In genomic region chr1:135729821-135730220, GRCm38 (mm10) we compare ENCODE assay signal across 9 mouse cellular contexts. TPM values are rescaled to one million over a fixed set of nuclear protein-coding genes. Genes with fewer than 3 reads are reported as not detected.
DNase-seq lines count a peak whose midpoint lies in the region; ATAC-seq and TF ChIP-seq lines count a peak whose summit lies in the region.
"Had no signal": no experiment of that assay in that cellular context is flagged by ENCODE, and none has a peak within 500 bp of the region (broad histone marks: within the 10 kb centered on the region; RNA-seq: fewer than 3 reads in every experiment).

No protein-coding gene starts in this region.

- H3ac ChIP-seq in myocyte (ENCODE audit: control insufficient read depth, insufficient read length), result peak overlapping the region; percentile 48

- ATAC-seq in embryonic facial prominence, embryonic 12.5 days (ENCODE audit: insufficient number of reproducible peaks, insufficient read depth, low FRiP score, low TSS enrichment), result no peak

- WGBS in liver, adult 2 months, result 55% methylated on average over 4 of the region's 4 CpGs
- WGBS in embryonic facial prominence, embryonic 12.5 days, result 27% methylated on average over 4 of the region's 4 CpGs

- H3K4me2 ChIP-seq in embryonic facial prominence, embryonic 12.5 days (replicated peaks), result peak overlapping the region; percentile 82
- H3K4me2 ChIP-seq in myocyte (ENCODE audit: low read depth), result peak overlapping the region; percentile 92

- H3K79me2 ChIP-seq in liver, adult 2 months (ENCODE audit: control insufficient read depth, insufficient read depth, low read length), result no peaks in the 10 kb centered on the region
- peaks cover 56% of the 10 kb centered on the region for H3K79me2 ChIP-seq in myocyte (ENCODE audit: control insufficient read depth, insufficient read depth)

- H3K4me3 ChIP-seq in liver, adult 2 months (ENCODE audit: insufficient read depth, low read depth, low read length), result peak overlapping the region; percentile 20; the same call in 1 of the 2 replicates
- peak overlapping the region; percentile 60 for H3K4me3 ChIP-seq in embryonic facial prominence, embryonic 12.5 days
- peak overlapping the region; percentile 73 for H3K4me3 ChIP-seq in myocyte

- TF ChIP-seq POLR2A in liver, adult 2 months (IDR thresholded peaks at IDR 0.05; ENCODE audit: extremely low read depth, insufficient read depth, low read length), result no peak
- no peak for TF ChIP-seq POLR2A in myocyte (IDR thresholded peaks at IDR 0.05; ENCODE audit: insufficient read length, low read depth)

- peak overlapping the region; percentile 64 for H3K27ac ChIP-seq in liver, adult 2 months (replicated peaks; ENCODE audit: insufficient read depth, low read depth, low read length)
- H3K27ac ChIP-seq in embryonic facial prominence, embryonic 12.5 days, result peak overlapping the region; percentile 94

- H3K9ac ChIP-seq in liver, adult 2 months (ENCODE audit: low read depth, low read length), result peak overlapping the region; percentile 81; the same call in 1 of the 2 replicates
- peak overlapping the region; percentile 71 for H3K9ac ChIP-seq in embryonic facial prominence, embryonic 12.5 days

- peaks cover 6% of the 10 kb centered on the region; the same call in 1 of the 2 replicates for H3K4me1 ChIP-seq in liver, adult 2 months (ENCODE audit: control insufficient read depth, insufficient read depth, low read length)
- H3K4me1 ChIP-seq in embryonic facial prominence, embryonic 12.5 days, result peaks cover 55% of the 10 kb centered on the region

- no peaks in the 10 kb centered on the region for H3K9me3 ChIP-seq in embryonic facial prominence, embryonic 12.5 days

- no peak for DNase-seq in liver, adult 2 months (ENCODE audit: extremely low read depth, low read depth, low spot score)
- DNase-seq in liver, result no peak
- DNase-seq in induced T-regulatory cell, adult 2 months (ENCODE audit: low read depth), result peak; percentile 49
- DNase-seq in layer of hippocampus, adult 9-11 months, result no peak
- DNase-seq in adrenal gland, adult 2 months, result no peak
- no peak for DNase-seq in MN1 (ENCODE audit: low spot score)
- DNase-seq: thymus, adult 18-20 months had no signal

- TF ChIP-seq CTCF in liver, adult 2 months (IDR thresholded peaks at IDR 0.05; ENCODE audit: low read depth, low read length), result no peak

- no peaks in the 10 kb centered on the region for H3K36me3 ChIP-seq in liver, adult 2 months (ENCODE audit: control insufficient read depth, insufficient read depth, low read length)
- H3K36me3 ChIP-seq in embryonic facial prominence, embryonic 12.5 days, result no peaks in the 10 kb centered on the region
- no peaks in the 10 kb centered on the region for H3K36me3 ChIP-seq in myocyte (ENCODE audit: control insufficient read depth, insufficient read depth)

- no peaks in the 10 kb centered on the region for H3K27me3 ChIP-seq in liver, adult 2 months (ENCODE audit: control insufficient read depth, insufficient read depth, low read length)
- no peaks in the 10 kb centered on the region for H3K27me3 ChIP-seq in embryonic facial prominence, embryonic 12.5 days
- H3K27me3 ChIP-seq in myocyte (ENCODE audit: control insufficient read depth, insufficient read depth, insufficient read length), result no peaks in the 10 kb centered on the region

TF ChIP-seq in myocyte, 11 proteins besides CTCF, POLR2A, EP300 and RAD21:
- no peak for TF ChIP-seq MYOG (IDR thresholded peaks at IDR 0.05; ENCODE audit: control insufficient read depth in 1 of 3, insufficient read depth in 1 of 3, insufficient read length in 2 of 3, low read depth in 2 of 3)
- no peak for TF ChIP-seq CEBPB (IDR thresholded peaks at IDR 0.05; ENCODE audit: insufficient read depth, poor library complexity, severe bottlenecking)
- no peak for TF ChIP-seq E2F4 (IDR thresholded peaks at IDR 0.05; ENCODE audit: insufficient read depth)
- no peak for TF ChIP-seq USF1 (IDR thresholded peaks at IDR 0.05; ENCODE audit: low read depth)
- no peak for TF ChIP-seq TCF3 (IDR thresholded peaks at IDR 0.05; ENCODE audit: insufficient read length, low read depth)
- TF ChIP-seq SRF (IDR thresholded peaks at IDR 0.05; ENCODE audit: control insufficient read depth, insufficient read length, low read depth), result no peak
- no peak for TF ChIP-seq TCF12 (IDR thresholded peaks at IDR 0.05; ENCODE audit: insufficient read depth, poor library complexity, severe bottlenecking)
- TF ChIP-seq POLR2AphosphoS2 (IDR thresholded peaks at IDR 0.05; ENCODE audit: insufficient read length, low read depth), result no peak
- no peak for TF ChIP-seq REST (IDR thresholded peaks at IDR 0.05; ENCODE audit: insufficient read depth, insufficient read length)
- TF ChIP-seq MAX (IDR thresholded peaks at IDR 0.05; ENCODE audit: low read depth), result no peak
- TF ChIP-seq MYOD1 (IDR thresholded peaks at IDR 0.05; ENCODE audit: control insufficient read depth in 1 of 3, insufficient read length in 2 of 3, low read depth in 2 of 3), result no peak

RNA-seq across cellular contexts. Expression of gene Csrp1, which starts 10.0 kb away (rescaled TPM):
- total RNA-seq in liver, adult 2 months (2014; rRNA removed), result 11.9 and 12.2 TPM in 2 replicates
- polyA plus RNA-seq in liver, adult 2 months (2012; rRNA removed), result 12.1 and 13.7 TPM in 2 replicates
- polyA plus RNA-seq in embryonic facial prominence, embryonic 12.5 days (2016; fragmentation: Nextera tagmentation; extraction: Ambion mirVana), result 75.1 and 78.9 TPM in 2 replicates
- polyA plus RNA-seq in myocyte (2012; fragmentation: generic; extraction: Trizol), result 219 TPM
- total RNA-seq in adrenal gland, adult 2 months (2021), result 100 to 1,000 TPM in 1 of 2 experiments, 10 to 100 TPM in 1; 68.0 to 133 TPM
- polyA plus RNA-seq in adrenal gland, adult 2 months (2012; rRNA removed), result 65.7 and 70.2 TPM in 2 replicates

RNA-seq across cellular contexts. Expression of gene Phlda3, which starts 36.1 kb away (rescaled TPM):
- total RNA-seq in liver, adult 2 months (2014; rRNA removed), result 1.7 and 1.9 TPM in 2 replicates
- 0.62 and 1.8 TPM in 2 replicates for polyA plus RNA-seq in liver, adult 2 months (2012; rRNA removed)
- polyA plus RNA-seq in embryonic facial prominence, embryonic 12.5 days (2016; fragmentation: Nextera tagmentation; extraction: Ambion mirVana), result 52.8 and 55.0 TPM in 2 replicates
- 317 TPM for polyA plus RNA-seq in myocyte (2012; fragmentation: generic; extraction: Trizol)
- 10 to 100 TPM; 35.1 to 83.1 TPM for total RNA-seq in adrenal gland, adult 2 months (2021)
- polyA plus RNA-seq in adrenal gland, adult 2 months (2012; rRNA removed), result 119 and 180 TPM in 2 replicates

RNA-seq across cellular contexts. Expression of gene Tnni1, which starts 49.4 kb away (rescaled TPM):
- total RNA-seq in liver, adult 2 months (2014; rRNA removed), result 0.46 TPM in 1 of 2 replicates, not detected in the other
- 0.14 TPM in 1 of 2 replicates, not detected in the other for polyA plus RNA-seq in liver, adult 2 months (2012; rRNA removed)
- 48.6 and 66.8 TPM in 2 replicates for polyA plus RNA-seq in embryonic facial prominence, embryonic 12.5 days (2016; fragmentation: Nextera tagmentation; extraction: Ambion mirVana)
- polyA plus RNA-seq in myocyte (2012; fragmentation: generic; extraction: Trizol), result 3,569 TPM
- total RNA-seq in adrenal gland, adult 2 months (2021), result not detected
- 0.15 and 0.28 TPM in 2 replicates for polyA plus RNA-seq in adrenal gland, adult 2 months (2012; rRNA removed)

Comparison
In these comparisons a context has a peak if more than half of its experiments do, and no peak if none do; other contexts are left out.
1. H3K4me3 ChIP-seq: peak in every context shown above with its lines; median percentile 73 in myocyte; 60 in embryonic facial prominence, embryonic 12.5 days; 20 in liver, adult 2 months.
2. RNA of gene Phlda3, which starts 36.1 kb away (polyA plus RNA-seq): 317 TPM in myocyte (single experiment), 119 to 180 TPM in adrenal gland, adult 2 months and 52.8 to 55.0 TPM in embryonic facial prominence, embryonic 12.5 days; 0.62 to 1.8 TPM in liver, adult 2 months; every median in the first group is over 10 times any median in the second.
3. RNA of gene Tnni1, which starts 49.4 kb away (polyA plus RNA-seq): 3,569 TPM in myocyte (single experiment) and 48.6 to 66.8 TPM in embryonic facial prominence, embryonic 12.5 days; 0.15 to 0.28 TPM in adrenal gland, adult 2 months and 0.14 TPM in liver, adult 2 months; every median in the first group is over 10 times any median in the second.